Mouse (Mus musculus) bone marrow macrophage, adult 2 months (primary cell): ENCODE data around the gene C130074G19Rik. TPM values are rescaled to one million over a fixed set of nuclear protein-coding genes. Genes with fewer than 3 reads are reported as not detected.
A peak's percentile ranks its signal among the peaks of the same experiment; 100 is the strongest.

Experiments
- H3K27ac ChIP-seq: 2 replicates; pipeline ENCODE4 v1.5.1; 2012; ENCODE audit warnings: low read depth, low read length; ENCODE audit not compliant: insufficient read depth
- H3K4me1 ChIP-seq: 2 replicates; pipeline ENCODE4 v1.6.1; 2012; ENCODE audit warnings: low read length; ENCODE audit not compliant: control insufficient read depth, insufficient read depth
- H3K4me3 ChIP-seq: 2 replicates; pipeline ENCODE4 v1.5.1; 2012; ENCODE audit warnings: mild to moderate bottlenecking, low read length, moderate library complexity; ENCODE audit not compliant: insufficient read depth
- CTCF ChIP-seq: IDR thresholded peaks from 2 replicates; pipeline ENCODE4 v1.5.1; 2012; ENCODE audit warnings: low read depth, mild to moderate bottlenecking, low read length, moderate library complexity
- POLR2A ChIP-seq: IDR thresholded peaks from 2 replicates; pipeline ENCODE4 v1.6.1; 2012; ENCODE audit warnings: mild to moderate bottlenecking, low read depth, low read length, borderline replicate concordance
- polyA plus RNA-seq: library from polyadenylated mRNA; stranded (reverse); fragments of >200 nt; gene quantifications from 2 replicates; pipeline ENCODE4 v1.2.4, GENCODE M21; 2012; ENCODE audit not compliant: missing spikeins, insufficient read depth, insufficient read length

Gene C130074G19Rik
- polyA plus RNA-seq, 1 experiment = not detected

GRCm38 (mm10) chr1:184846092-184846750, 36.8 kb downstream of the C130074G19Rik start, which contains the start of gene Marc2:
Gene Marc2 (minus strand): TSS chr1:184846451.
- peak within 1 kb of the TSS; percentile 78 for H3K4me3 ChIP-seq
- H3K27ac ChIP-seq = peak within 1 kb of the TSS; percentile 17
- peaks cover 21% of the 10 kb centered on the region for H3K4me1 ChIP-seq
- TF ChIP-seq CTCF = no peak
- no peak for TF ChIP-seq POLR2A

GRCm38 (mm10) chr1:184845111-184846071, 37.6 kb downstream of the C130074G19Rik start:
- Histone ChIP-seq H3K4me1 (peaks cover 23% of the 10 kb centered on the region), H3K4me3 (peak overlapping the region; percentile 78), H3K27ac (peak overlapping the region; percentile 17)
- TF ChIP-seq CTCF = no peak

- TF ChIP-seq CTCF = no peak
- TF ChIP-seq POLR2A = no peak
- Histone ChIP-seq H3K27ac (peak overlapping the region; percentile 17; the same call in 1 of the 2 replicates), H3K4me1 (peaks cover 23% of the 10 kb centered on the region), H3K4me3 (peak overlapping the region; percentile 78)
These were observed 38.5 kb downstream of the C130074G19Rik start for GRCm38 (mm10) chr1:184844326-184845066.

- TF ChIP-seq POLR2A = no peak
- no peak for TF ChIP-seq CTCF
These were observed 45.4 kb downstream of the C130074G19Rik start for GRCm38 (mm10) chr1:184837649-184838048.

GRCm38 (mm10) chr1:184836350-184836749, 46.7 kb downstream of the C130074G19Rik start:
- Histone ChIP-seq H3K4me3 (no peak overlapping the region), H3K27ac (no peak overlapping the region), H3K4me1 (peaks cover 3% of the 10 kb centered on the region)
- TF ChIP-seq CTCF = no peak
- no peak for TF ChIP-seq POLR2A

More at GRCm38 (mm10) chr1:184837649-184838048, 45.4 kb downstream of the C130074G19Rik start:
- Histone ChIP-seq H3K4me1 (peaks cover 11% of the 10 kb centered on the region), H3K4me3 (no peak overlapping the region), H3K27ac (no peak overlapping the region)

- Histone ChIP-seq H3K27ac (no peak overlapping the region), H3K4me3 (no peak overlapping the region), H3K4me1 (no peaks in the 10 kb centered on the region)
- TF ChIP-seq POLR2A (no peak), CTCF (no peak)
These were observed 49.5 kb downstream of the C130074G19Rik start for GRCm38 (mm10) chr1:184833499-184833898.

GRCm38 (mm10) chr1:184832211-184832610, 50.8 kb downstream of the C130074G19Rik start:
- H3K4me3 ChIP-seq = no peak overlapping the region
- no peak overlapping the region for H3K27ac ChIP-seq
- H3K4me1 ChIP-seq = no peaks in the 10 kb centered on the region
- TF ChIP-seq CTCF (peak; percentile 86), POLR2A (no peak)

- no peak overlapping the region for H3K27ac ChIP-seq
- TF ChIP-seq POLR2A = no peak
- H3K4me1 ChIP-seq = no peaks in the 10 kb centered on the region
- H3K4me3 ChIP-seq = no peak overlapping the region
These were observed 53.1 kb downstream of the C130074G19Rik start for GRCm38 (mm10) chr1:184829897-184830296.

GRCm38 (mm10) chr1:184827175-184827701, 55.8 kb downstream of the C130074G19Rik start:
- no peak overlapping the region for H3K27ac ChIP-seq
- TF ChIP-seq CTCF = no peak
- TF ChIP-seq POLR2A = no peak

More at GRCm38 (mm10) chr1:184827175-184827701, 55.8 kb downstream of the C130074G19Rik start:
- Histone ChIP-seq H3K4me3 (no peak overlapping the region), H3K4me1 (peaks cover 8% of the 10 kb centered on the region)
